Mouse (Mus musculus): ENCODE measurements around the gene Cdhr1. TPM values are rescaled to one million over a fixed set of nuclear protein-coding genes. Genes with fewer than 3 reads are reported as not detected.

The Cdhr1 gene
- total and polyA plus RNA-seq, 2 experiments from 2014 or later, result 0.11 TPM; not detected in 1

DNA sequence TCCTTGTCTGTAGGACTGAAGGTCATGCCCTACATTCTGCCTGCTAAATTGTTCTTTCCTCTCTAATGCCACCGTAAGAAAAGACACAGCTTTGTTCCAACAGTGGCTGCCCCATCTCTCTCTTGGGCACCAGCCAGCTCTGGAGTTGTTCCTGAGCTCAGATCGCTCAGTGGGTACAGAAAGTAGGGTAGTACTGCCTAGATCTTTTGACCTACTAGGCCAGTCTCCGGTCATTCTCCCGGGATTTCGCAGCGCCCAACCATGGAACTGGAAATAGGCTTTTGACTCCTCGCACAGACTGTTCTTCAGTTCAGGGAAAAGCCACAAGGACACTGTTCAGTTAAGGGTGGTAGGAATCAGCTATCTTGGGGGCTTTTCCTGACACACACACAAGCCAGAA, 14.8 kb upstream of the Cdhr1 start:
- ATAC-seq (ENCODE audit: insufficient read depth, low read depth), result no peak
- 75% methylated on average over 7 of the region's 7 CpGs for WGBS
- H3K9ac ChIP-seq (replicated peaks; ENCODE audit: low read depth, low read length), result no peak overlapping the region
- H3K27me3 ChIP-seq (ENCODE audit: control insufficient read depth, insufficient read depth, low read length), result no peaks in the 10 kb centered on the region
- no peak overlapping the region for H3K4me3 ChIP-seq (ENCODE audit: low read depth, low read length)
- no peaks in the 10 kb centered on the region for H3K9me3 ChIP-seq (replicated peaks; ENCODE audit: control insufficient read depth, low read length)
- H3K4me2 ChIP-seq (ENCODE audit: low read depth, low read length), result no peak overlapping the region
- H3K4me1 ChIP-seq (ENCODE audit: control insufficient read depth, insufficient read depth), result no peaks in the 10 kb centered on the region; the same call in 1 of the 2 replicates
- no peak overlapping the region for H3K27ac ChIP-seq (ENCODE audit: low read depth)
- TF ChIP-seq CTCF (IDR thresholded peaks at IDR 0.05; ENCODE audit: low read depth) (no peak), EP300 (IDR thresholded peaks at IDR 0.05; ENCODE audit: low read depth) (no peak)
- DNase-seq (ENCODE audit: low spot score), result no peak
- no peaks in the 10 kb centered on the region for H3K36me3 ChIP-seq (replicated peaks; ENCODE audit: control insufficient read depth, insufficient read depth, low read length)

DNA sequence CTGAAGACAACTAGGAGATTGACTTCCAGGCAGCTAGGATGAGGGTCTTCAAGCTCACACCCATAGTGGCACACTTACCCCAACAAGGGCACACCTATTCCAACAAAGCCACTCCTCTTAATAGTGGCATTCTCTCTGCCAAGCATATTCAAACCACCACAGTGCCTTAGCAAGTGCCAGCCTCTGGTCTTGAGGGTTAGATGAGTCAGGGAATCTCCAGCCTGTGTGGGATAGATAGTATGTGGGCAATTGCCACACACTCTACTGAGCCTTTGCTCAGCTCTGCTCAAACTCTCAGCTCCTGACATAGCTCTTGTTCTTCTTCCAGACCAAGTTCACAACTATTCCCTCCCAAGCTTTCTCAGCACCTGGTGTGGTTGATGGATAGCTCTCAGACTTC, 13.2 kb upstream of the Cdhr1 start:
- ATAC-seq (ENCODE audit: insufficient read depth, low read depth) (no peak), DNase-seq (ENCODE audit: low spot score) (no peak)
- H3K27ac ChIP-seq (ENCODE audit: low read depth), result no peak overlapping the region
- no peaks in the 10 kb centered on the region for H3K36me3 ChIP-seq (replicated peaks; ENCODE audit: control insufficient read depth, insufficient read depth, low read length)
- no peak overlapping the region for H3K4me3 ChIP-seq (ENCODE audit: low read depth, low read length)
- no peaks in the 10 kb centered on the region for H3K27me3 ChIP-seq (ENCODE audit: control insufficient read depth, insufficient read depth, low read length)
- H3K9me3 ChIP-seq (replicated peaks; ENCODE audit: control insufficient read depth, low read length), result no peaks in the 10 kb centered on the region
- no peak for TF ChIP-seq CTCF (IDR thresholded peaks at IDR 0.05; ENCODE audit: low read depth)
- no peak for TF ChIP-seq EP300 (IDR thresholded peaks at IDR 0.05; ENCODE audit: low read depth)
- 0 out of 2 replicates have a peak, but pooled peaks cover 1% of the 10 kb centered on the region for H3K4me1 ChIP-seq (ENCODE audit: control insufficient read depth, insufficient read depth)
- H3K9ac ChIP-seq (replicated peaks; ENCODE audit: low read depth, low read length), result no peak overlapping the region
- H3K4me2 ChIP-seq (ENCODE audit: low read depth, low read length), result no peak overlapping the region

DNA sequence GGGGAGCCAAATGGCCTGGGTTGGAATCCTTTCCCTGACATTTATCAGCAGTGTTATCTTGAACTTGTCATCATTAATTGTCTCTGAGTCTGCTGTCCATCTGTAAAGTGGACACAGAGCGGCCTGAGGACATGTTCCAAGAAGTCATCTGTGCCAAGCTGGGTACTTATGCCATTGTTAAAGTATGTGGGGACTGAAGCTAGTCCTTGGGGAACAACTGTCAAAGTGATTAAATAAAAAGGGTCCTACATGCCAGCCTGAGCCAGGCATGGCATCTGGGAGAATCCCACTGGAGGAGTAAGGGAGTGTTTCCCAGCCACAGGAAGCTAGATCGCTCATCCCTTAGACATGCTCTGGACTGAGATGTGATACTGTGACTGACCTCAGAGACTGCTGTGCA, 12.3 kb upstream of the Cdhr1 start:
- DNase-seq (ENCODE audit: low spot score) (no peak), ATAC-seq (ENCODE audit: insufficient read depth, low read depth) (no peak)
- no peak overlapping the region for H3K9ac ChIP-seq (replicated peaks; ENCODE audit: low read depth, low read length)
- 43% methylated on average over 2 of the region's 2 CpGs for WGBS
- peaks cover 9% of the 10 kb centered on the region for H3K4me1 ChIP-seq (ENCODE audit: control insufficient read depth, insufficient read depth)
- no peak overlapping the region for H3K4me2 ChIP-seq (ENCODE audit: low read depth, low read length)
- TF ChIP-seq EP300 (IDR thresholded peaks at IDR 0.05; ENCODE audit: low read depth) (no peak), CTCF (IDR thresholded peaks at IDR 0.05; ENCODE audit: low read depth) (no peak)
- no peaks in the 10 kb centered on the region for H3K27me3 ChIP-seq (ENCODE audit: control insufficient read depth, insufficient read depth, low read length)
- H3K36me3 ChIP-seq (replicated peaks; ENCODE audit: control insufficient read depth, insufficient read depth, low read length), result no peaks in the 10 kb centered on the region
- no peaks in the 10 kb centered on the region for H3K9me3 ChIP-seq (replicated peaks; ENCODE audit: control insufficient read depth, low read length)
- no peak overlapping the region for H3K27ac ChIP-seq (ENCODE audit: low read depth)
- H3K4me3 ChIP-seq (ENCODE audit: low read depth, low read length), result no peak overlapping the region

DNA sequence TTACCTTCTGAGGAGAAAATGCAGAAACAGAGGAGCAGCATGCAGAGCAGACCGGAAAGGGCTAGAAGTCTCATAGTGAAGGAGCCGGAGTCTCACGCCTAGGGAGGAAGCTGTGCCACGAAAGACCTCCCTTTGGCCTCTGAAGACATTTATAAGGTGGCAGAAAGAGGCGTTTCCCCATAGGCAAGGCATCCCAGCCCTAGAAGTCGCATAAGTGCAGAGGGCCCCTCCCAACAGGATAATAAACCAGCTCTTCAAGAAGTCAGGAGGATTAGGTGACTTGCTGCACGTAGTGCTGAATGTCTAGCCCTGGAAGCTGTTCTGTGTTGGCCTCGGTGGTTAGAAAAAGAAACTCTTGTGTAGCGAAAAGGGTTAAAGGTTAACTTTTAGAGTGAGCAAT, 11.8 kb upstream of the Cdhr1 start:
- 54% methylated on average over 9 of the region's 9 CpGs for WGBS
- ATAC-seq (ENCODE audit: insufficient read depth, low read depth) (no peak), DNase-seq (ENCODE audit: low spot score) (no peak)
- Histone ChIP-seq H3K27me3 (ENCODE audit: control insufficient read depth, insufficient read depth, low read length) (no peaks in the 10 kb centered on the region), H3K4me3 (ENCODE audit: low read depth, low read length) (no peak overlapping the region), H3K36me3 (replicated peaks; ENCODE audit: control insufficient read depth, insufficient read depth, low read length) (no peaks in the 10 kb centered on the region), H3K4me2 (ENCODE audit: low read depth, low read length) (no peak overlapping the region), H3K4me1 (ENCODE audit: control insufficient read depth, insufficient read depth) (peaks cover 14% of the 10 kb centered on the region), H3K9ac (replicated peaks; ENCODE audit: low read depth, low read length) (no peak overlapping the region), H3K9me3 (replicated peaks; ENCODE audit: control insufficient read depth, low read length) (no peaks in the 10 kb centered on the region), H3K27ac (ENCODE audit: low read depth) (no peak overlapping the region)
- TF ChIP-seq CTCF (IDR thresholded peaks at IDR 0.05; ENCODE audit: low read depth), result no peak
- no peak for TF ChIP-seq EP300 (IDR thresholded peaks at IDR 0.05; ENCODE audit: low read depth)

DNA sequence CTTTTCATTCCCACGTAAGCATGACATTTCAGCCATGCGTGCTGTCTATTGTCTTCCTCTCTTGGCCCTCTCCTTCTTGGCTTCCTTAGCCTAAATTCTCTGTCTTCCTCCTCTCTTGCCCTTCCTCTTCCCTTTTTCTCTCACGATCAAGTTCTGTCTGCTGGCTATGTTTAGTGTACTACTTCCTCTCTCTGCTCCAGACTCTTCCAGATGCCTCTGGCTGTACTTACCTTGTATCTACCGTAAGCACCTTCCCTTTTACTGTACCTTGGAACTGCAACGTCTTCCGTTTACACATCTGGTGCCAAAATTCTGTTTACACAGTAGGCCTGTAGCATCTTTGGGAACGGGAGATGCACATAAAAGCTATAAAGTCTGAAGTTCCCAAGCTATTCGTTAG, 11.3 kb upstream of the Cdhr1 start:
- 66% methylated on average over 8 of the region's 8 CpGs for WGBS
- Histone ChIP-seq H3K4me3 (ENCODE audit: low read depth, low read length) (no peak overlapping the region), H3K27ac (ENCODE audit: low read depth) (no peak overlapping the region), H3K9me3 (replicated peaks; ENCODE audit: control insufficient read depth, low read length) (no peaks in the 10 kb centered on the region), H3K36me3 (replicated peaks; ENCODE audit: control insufficient read depth, insufficient read depth, low read length) (no peaks in the 10 kb centered on the region), H3K4me2 (ENCODE audit: low read depth, low read length) (no peak overlapping the region), H3K9ac (replicated peaks; ENCODE audit: low read depth, low read length) (no peak overlapping the region), H3K27me3 (ENCODE audit: control insufficient read depth, insufficient read depth, low read length) (no peaks in the 10 kb centered on the region), H3K4me1 (ENCODE audit: control insufficient read depth, insufficient read depth) (peaks cover 18% of the 10 kb centered on the region)
- no peak for TF ChIP-seq CTCF (IDR thresholded peaks at IDR 0.05; ENCODE audit: low read depth)
- TF ChIP-seq EP300 (IDR thresholded peaks at IDR 0.05; ENCODE audit: low read depth), result no peak
- DNase-seq (ENCODE audit: low spot score) (no peak), ATAC-seq (ENCODE audit: insufficient read depth, low read depth) (no peak)

DNA sequence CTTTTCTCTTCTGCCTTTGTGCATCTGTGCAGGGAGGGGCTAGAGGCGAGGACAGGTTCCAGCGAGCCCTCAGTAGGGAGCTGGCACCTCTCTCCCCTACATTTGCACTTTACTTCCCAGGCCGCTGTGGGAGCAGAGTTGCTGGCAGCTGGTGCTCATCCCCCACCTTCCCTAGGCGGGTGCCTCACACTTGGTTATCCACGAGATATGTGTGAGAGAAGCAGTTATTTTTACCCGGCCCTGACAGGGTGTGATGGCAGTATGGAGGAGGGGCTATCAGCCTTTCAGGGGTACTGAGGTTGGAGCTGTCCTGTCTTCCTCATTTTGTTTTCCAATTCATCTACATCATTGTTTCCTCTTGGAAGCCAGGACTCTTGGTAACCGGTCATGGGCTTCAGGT, 7.7 kb upstream of the Cdhr1 start:
- H3K9me3 ChIP-seq (replicated peaks; ENCODE audit: control insufficient read depth, low read length), result no peaks in the 10 kb centered on the region
- no peak for TF ChIP-seq EP300 (IDR thresholded peaks at IDR 0.05; ENCODE audit: low read depth)
- no peak for TF ChIP-seq CTCF (IDR thresholded peaks at IDR 0.05; ENCODE audit: low read depth)
- H3K9ac ChIP-seq (replicated peaks; ENCODE audit: low read depth, low read length), result no peak overlapping the region
- no peaks in the 10 kb centered on the region for H3K27me3 ChIP-seq (ENCODE audit: control insufficient read depth, insufficient read depth, low read length)
- ATAC-seq (ENCODE audit: insufficient read depth, low read depth) (peak; percentile 85), DNase-seq (ENCODE audit: low spot score) (peak; percentile 51)
- H3K27ac ChIP-seq (ENCODE audit: low read depth), result 0 out of 2 replicates have a peak overlapping the region, but pooled peaks have one; percentile 2
- no peak overlapping the region for H3K4me3 ChIP-seq (ENCODE audit: low read depth, low read length)
- WGBS, result 10% methylated on average over 7 of the region's 7 CpGs
- H3K4me2 ChIP-seq (ENCODE audit: low read depth, low read length), result 0 out of 2 replicates have a peak overlapping the region, but pooled peaks have one; percentile 7
- no peaks in the 10 kb centered on the region for H3K36me3 ChIP-seq (replicated peaks; ENCODE audit: control insufficient read depth, insufficient read depth, low read length)
- H3K4me1 ChIP-seq (ENCODE audit: control insufficient read depth, insufficient read depth), result peaks cover 23% of the 10 kb centered on the region

Data from heart, postnatal 0 days (tissue).